Mouse (Mus musculus) embryonic facial prominence, embryonic 13.5 days (tissue): ENCODE results near the gene Col23a1. TPM values are rescaled to one million over a fixed set of nuclear protein-coding genes. Genes with fewer than 3 reads are reported as not detected.
"Not testable (repeated sequence)": the region's sequence is repeated elsewhere in the genome, so short reads cannot be mapped to it uniquely, and the experiment has no call there.

ENCODE experiments used
- ATAC-seq: fragments of 200-750 bp; cut with Nextera tagmentation; 2 replicates; pipeline ENCODE4 v1.8.0; 2017; ENCODE audit warnings: low read depth; ENCODE audit not compliant: insufficient number of reproducible peaks, insufficient read depth, low FRiP score, low TSS enrichment
- H3K27ac ChIP-seq: fragments of 300-500 bp; sonication (generic); 2 replicates; pipeline ENCODE4 v1.5.1; 2015; ENCODE audit warnings: moderate library complexity, mild to moderate bottlenecking, inconsistent platforms
- H3K27me3 ChIP-seq: fragments of 300-500 bp; sonication (generic); 2 replicates; pipeline ENCODE4 v1.6.1; 2015; ENCODE audit warnings: mild to moderate bottlenecking, inconsistent platforms
- H3K36me3 ChIP-seq: fragments of 300-500 bp; sonication (generic); 2 replicates; pipeline ENCODE4 v1.6.1; 2015; ENCODE audit warnings: mild to moderate bottlenecking, inconsistent platforms
- H3K4me1 ChIP-seq: fragments of 300-500 bp; sonication (generic); 2 replicates; pipeline ENCODE4 v1.6.1; 2015; ENCODE audit warnings: inconsistent platforms
- H3K4me2 ChIP-seq: fragments of 300-500 bp; sonication (generic); 2 replicates; pipeline ENCODE4 v1.6.1; 2015; ENCODE audit warnings: moderate library complexity, mild to moderate bottlenecking, inconsistent platforms
- H3K4me3 ChIP-seq: fragments of 300-500 bp; sonication (generic); 2 replicates; pipeline ENCODE4 v1.5.1; 2015; ENCODE audit warnings: mild to moderate bottlenecking, inconsistent platforms
- H3K9ac ChIP-seq: fragments of 300-500 bp; sonication (generic); 2 replicates; pipeline ENCODE4 v1.6.1; 2015; ENCODE audit warnings: mild to moderate bottlenecking, inconsistent platforms
- H3K9me3 ChIP-seq: fragments of 300-500 bp; sonication (generic); 2 replicates; pipeline ENCODE4 v1.6.1; 2016; ENCODE audit warnings: inconsistent platforms
- WGBS: fragments of 180-500 bp; shearing (Covaris S2); methylation state at CpG from one replicate; pipeline ENCODE4 v1.1.7; 2015; ENCODE audit warnings: mixed read lengths; 5-methylcytosine and 5-hydroxymethylcytosine counted together
- polyA plus RNA-seq: library from polyadenylated mRNA; unstranded; fragments of >200 nt; fragmentation: Nextera tagmentation; extraction: Ambion mirVana; gene quantifications from 2 replicates; pipeline ENCODE4 v1.2.1, GENCODE M21; 2015

The Col23a1 gene
- polyA plus RNA-seq, 1 experiment from 2014 or later = 20.2 TPM

- no peak overlapping the region for H3K27ac ChIP-seq
- H3K9ac ChIP-seq = no peak overlapping the region
- no peaks in the 10 kb centered on the region for H3K36me3 ChIP-seq
- H3K27me3 ChIP-seq = peaks cover 7% of the 10 kb centered on the region; the same call in 1 of the 2 replicates
- no peaks in the 10 kb centered on the region for H3K9me3 ChIP-seq
- no peak for ATAC-seq
- no peak overlapping the region for H3K4me2 ChIP-seq
- H3K4me1 ChIP-seq = peaks cover 55% of the 10 kb centered on the region
- no peak overlapping the region for H3K4me3 ChIP-seq
- 78% methylated on average over 9 of the region's 9 CpGs for WGBS
Measured at GRCm38 (mm10) chr11:51351151-51351550, 61.4 kb downstream of the Col23a1 start.

- H3K9ac ChIP-seq = no peak overlapping the region
- peaks cover 7% of the 10 kb centered on the region; the same call in 1 of the 2 replicates for H3K27me3 ChIP-seq
- no peak overlapping the region for H3K4me2 ChIP-seq
- H3K27ac ChIP-seq = peak overlapping the region; percentile 49; the same call in 1 of the 2 replicates
- no peaks in the 10 kb centered on the region for H3K36me3 ChIP-seq
- 29% methylated on average over 5 of the region's 5 CpGs for WGBS
- H3K4me3 ChIP-seq = no peak overlapping the region
- H3K9me3 ChIP-seq = no peaks in the 10 kb centered on the region
- H3K4me1 ChIP-seq = peaks cover 50% of the 10 kb centered on the region
- no peak for ATAC-seq
Measured at GRCm38 (mm10) chr11:51351841-51352240, 62.1 kb downstream of the Col23a1 start.

- Histone ChIP-seq H3K27ac (no peak overlapping the region), H3K4me2 (no peak overlapping the region), H3K27me3 (peaks cover 7% of the 10 kb centered on the region; the same call in 1 of the 2 replicates), H3K9ac (no peak overlapping the region), H3K4me1 (peaks cover 38% of the 10 kb centered on the region), H3K4me3 (no peak overlapping the region), H3K36me3 (no peaks in the 10 kb centered on the region), H3K9me3 (no peaks in the 10 kb centered on the region)
- no peak for ATAC-seq
- WGBS = 77% methylated on average over 5 of the region's 5 CpGs
Measured at GRCm38 (mm10) chr11:51353746-51354145, 64.0 kb downstream of the Col23a1 start.

- ATAC-seq, H3K36me3 ChIP-seq, H3K27ac ChIP-seq, H3K9ac ChIP-seq, H3K4me3 ChIP-seq, H3K27me3 ChIP-seq, H3K4me2 ChIP-seq, H3K9me3 ChIP-seq, H3K4me1 ChIP-seq: not testable (repeated sequence)
- WGBS = 91% methylated on average over 9 of the region's 9 CpGs
Measured at GRCm38 (mm10) chr11:51358981-51359380, 69.3 kb downstream of the Col23a1 start.

- 87% methylated on average over 5 of the region's 5 CpGs for WGBS
- no peak overlapping the region for H3K4me2 ChIP-seq
- H3K9ac ChIP-seq = no peak overlapping the region
- no peak for ATAC-seq
- peaks cover 11% of the 10 kb centered on the region; the same call in 1 of the 2 replicates for H3K27me3 ChIP-seq
- H3K27ac ChIP-seq = no peak overlapping the region
- H3K4me3 ChIP-seq = no peak overlapping the region
- no peaks in the 10 kb centered on the region for H3K9me3 ChIP-seq
- H3K36me3 ChIP-seq = no peaks in the 10 kb centered on the region
- no peaks in the 10 kb centered on the region for H3K4me1 ChIP-seq
Measured at GRCm38 (mm10) chr11:51364353-51364752, 74.6 kb downstream of the Col23a1 start.

- Histone ChIP-seq H3K9me3 (no peaks in the 10 kb centered on the region), H3K27me3 (peaks cover 19% of the 10 kb centered on the region; the same call in 1 of the 2 replicates), H3K27ac (no peak overlapping the region), H3K4me1 (peaks cover 21% of the 10 kb centered on the region), H3K4me3 (no peak overlapping the region), H3K36me3 (no peaks in the 10 kb centered on the region), H3K9ac (no peak overlapping the region), H3K4me2 (no peak overlapping the region)
- ATAC-seq = no peak
- WGBS = 82% methylated on average over 5 of the region's 5 CpGs
Measured at GRCm38 (mm10) chr11:51367334-51367733, 77.6 kb downstream of the Col23a1 start.

GRCm38 (mm10) chr11:51370273-51370672 is 80.6 kb downstream of the Col23a1 start:
- H3K4me2 ChIP-seq = no peak overlapping the region
- peaks cover 30% of the 10 kb centered on the region for H3K27me3 ChIP-seq
- peaks cover 21% of the 10 kb centered on the region for H3K4me1 ChIP-seq
- no peaks in the 10 kb centered on the region for H3K36me3 ChIP-seq
- 68% methylated on average over 4 of the region's 4 CpGs for WGBS
- H3K9ac ChIP-seq = no peak overlapping the region
- no peak overlapping the region for H3K27ac ChIP-seq
- ATAC-seq = no peak
- H3K4me3 ChIP-seq = no peak overlapping the region
- no peaks in the 10 kb centered on the region for H3K9me3 ChIP-seq

GRCm38 (mm10) chr11:51371321-51371720 is 81.6 kb downstream of the Col23a1 start:
- Histone ChIP-seq H3K4me3 (no peak overlapping the region), H3K4me1 (peaks cover 21% of the 10 kb centered on the region), H3K36me3 (no peaks in the 10 kb centered on the region), H3K9ac (no peak overlapping the region), H3K27ac (no peak overlapping the region), H3K4me2 (no peak overlapping the region), H3K9me3 (no peaks in the 10 kb centered on the region), H3K27me3 (peaks cover 30% of the 10 kb centered on the region)
- ATAC-seq = no peak
- 47% methylated on average over 4 of the region's 4 CpGs for WGBS

- no peak overlapping the region for H3K4me3 ChIP-seq
- H3K36me3 ChIP-seq = no peaks in the 10 kb centered on the region
- no peak overlapping the region for H3K4me2 ChIP-seq
- no peak overlapping the region for H3K27ac ChIP-seq
- no peak for ATAC-seq
- 12% methylated on average over 1 of the region's 1 CpGs for WGBS
- H3K9ac ChIP-seq = no peak overlapping the region
- H3K9me3 ChIP-seq = no peaks in the 10 kb centered on the region
- H3K27me3 ChIP-seq = peaks cover 31% of the 10 kb centered on the region
- H3K4me1 ChIP-seq = peaks cover 21% of the 10 kb centered on the region
Measured at GRCm38 (mm10) chr11:51371926-51372325, 82.2 kb downstream of the Col23a1 start.

- no peak overlapping the region for H3K4me2 ChIP-seq
- H3K27ac ChIP-seq = no peak overlapping the region
- 65% methylated on average over 5 of the region's 5 CpGs for WGBS
- no peak overlapping the region for H3K4me3 ChIP-seq
- H3K36me3 ChIP-seq = no peaks in the 10 kb centered on the region
- H3K9me3 ChIP-seq = no peaks in the 10 kb centered on the region
- ATAC-seq = no peak
- H3K9ac ChIP-seq = no peak overlapping the region
- H3K27me3 ChIP-seq = peaks cover 46% of the 10 kb centered on the region
- H3K4me1 ChIP-seq = peaks cover 1% of the 10 kb centered on the region
Measured at GRCm38 (mm10) chr11:51377199-51377598, 87.5 kb downstream of the Col23a1 start.

GRCm38 (mm10) chr11:51388892-51389340 is 99.2 kb downstream of the Col23a1 start:
- no peaks in the 10 kb centered on the region for H3K9me3 ChIP-seq
- H3K4me3 ChIP-seq = no peak overlapping the region
- H3K4me1 ChIP-seq = peaks cover 48% of the 10 kb centered on the region
- H3K4me2 ChIP-seq = peak overlapping the region; percentile 52
- no peak overlapping the region for H3K9ac ChIP-seq
- WGBS = 41% methylated on average over 8 of the region's 8 CpGs
- H3K27me3 ChIP-seq = peaks cover 54% of the 10 kb centered on the region
- no peak for ATAC-seq
- peak overlapping the region; percentile 78 for H3K27ac ChIP-seq
- H3K36me3 ChIP-seq = no peaks in the 10 kb centered on the region

- H3K9ac ChIP-seq = no peak overlapping the region
- H3K4me2 ChIP-seq = peak overlapping the region; percentile 52
- H3K4me1 ChIP-seq = peaks cover 46% of the 10 kb centered on the region
- H3K9me3 ChIP-seq = no peaks in the 10 kb centered on the region
- peaks cover 48% of the 10 kb centered on the region for H3K27me3 ChIP-seq
- peak overlapping the region; percentile 9; the same call in 1 of the 2 replicates for H3K4me3 ChIP-seq
- peak overlapping the region; percentile 78 for H3K27ac ChIP-seq
- H3K36me3 ChIP-seq = no peaks in the 10 kb centered on the region
- WGBS = 25% methylated on average over 10 of the region's 10 CpGs
- ATAC-seq = no peak
Measured at GRCm38 (mm10) chr11:51389763-51390162, 100.0 kb downstream of the Col23a1 start.
